Mouse (Mus musculus) liver, postnatal 0 days (tissue): Measurements from ENCODE around the gene Adora2a.
A peak's percentile ranks its signal among the peaks of the same experiment; 100 is the strongest.

ENCODE experiments used
- CTCF ChIP-seq: sonication (generic); IDR thresholded peaks from 2 replicates; pipeline ENCODE4 v1.5.1; 2016; ENCODE audit warnings: antibody characterized with exemption, low read depth
- EP300 ChIP-seq: IDR thresholded peaks from 2 replicates; pipeline ENCODE4 v1.6.1; 2016; ENCODE audit warnings: antibody characterized with exemption, low read depth, mild to moderate bottlenecking

GRCm38 (mm10) chr10:75316908-75317761 lies 458 bp downstream of the Adora2a start:
- TF ChIP-seq CTCF, result peak; percentile 85
- TF ChIP-seq EP300, result no peak
